Mouse (Mus musculus): Measurements from ENCODE around the gene Alcam.

The Alcam gene

DNA sequence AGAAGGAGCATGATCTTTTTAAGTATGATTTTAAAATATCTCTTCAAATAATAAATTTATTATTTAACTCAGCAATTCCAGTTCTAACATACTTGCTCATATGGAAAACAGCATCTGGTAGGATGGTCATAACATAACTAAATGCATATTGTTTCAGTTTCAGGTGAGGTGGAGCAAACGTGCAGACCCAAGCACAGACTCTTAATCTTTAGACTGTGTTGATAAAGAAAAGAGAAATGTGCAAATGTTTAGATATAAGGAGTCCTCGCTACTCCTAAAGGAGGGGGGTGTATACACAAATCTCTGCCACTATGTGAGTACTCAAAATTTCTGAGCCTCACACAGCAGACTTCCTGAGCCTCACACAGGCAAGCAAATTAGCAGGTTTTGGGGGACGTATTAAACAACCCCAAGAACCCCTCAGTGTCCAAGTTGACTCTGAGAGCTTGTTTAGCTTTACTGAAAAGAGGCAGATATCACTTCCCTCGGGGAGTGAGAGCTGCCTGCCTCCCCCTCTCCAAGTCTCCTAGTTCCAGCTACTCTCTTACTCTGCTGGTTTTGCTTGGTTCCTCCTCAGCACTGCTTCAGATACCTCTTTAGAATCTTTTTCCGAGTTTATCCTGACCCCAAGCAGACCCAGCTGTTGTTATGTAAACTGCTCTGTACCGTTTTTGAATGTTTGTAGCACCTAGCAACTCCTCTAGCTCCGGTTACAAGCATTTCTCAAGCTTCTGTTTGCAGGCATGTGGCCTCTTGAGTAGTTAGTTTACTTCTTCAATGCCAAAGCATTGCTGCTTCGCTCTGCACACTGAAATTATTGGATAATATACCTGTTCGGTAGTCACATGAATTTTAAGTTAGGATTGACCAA, 10.0 kb downstream of the Alcam start:
- DNase-seq (ENCODE audit: inconsistent age in 2 of 2, low spot score in 1 of 2), result no peak

DNA sequence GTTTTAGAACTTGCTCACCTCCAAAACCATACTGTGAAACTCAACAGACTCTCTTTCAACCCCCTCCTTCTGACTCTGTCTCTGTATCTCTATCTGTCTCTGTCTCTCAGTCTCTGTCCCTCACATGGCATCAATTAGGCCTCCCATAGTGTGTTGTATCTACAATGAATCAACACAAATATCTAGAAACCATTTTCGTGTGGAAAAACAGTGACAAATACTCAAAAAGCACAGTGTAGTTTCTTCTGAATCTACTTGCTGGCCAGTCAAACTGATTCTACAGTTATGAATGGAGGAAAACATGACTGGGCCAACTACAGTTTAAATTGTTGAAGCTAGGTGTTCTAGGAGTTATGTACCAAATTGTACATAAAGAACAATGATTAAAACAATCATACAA, 10.8 kb downstream of the Alcam start:
- DNase-seq (ENCODE audit: inconsistent age in 2 of 2, low spot score in 1 of 2), result no peak

DNA sequence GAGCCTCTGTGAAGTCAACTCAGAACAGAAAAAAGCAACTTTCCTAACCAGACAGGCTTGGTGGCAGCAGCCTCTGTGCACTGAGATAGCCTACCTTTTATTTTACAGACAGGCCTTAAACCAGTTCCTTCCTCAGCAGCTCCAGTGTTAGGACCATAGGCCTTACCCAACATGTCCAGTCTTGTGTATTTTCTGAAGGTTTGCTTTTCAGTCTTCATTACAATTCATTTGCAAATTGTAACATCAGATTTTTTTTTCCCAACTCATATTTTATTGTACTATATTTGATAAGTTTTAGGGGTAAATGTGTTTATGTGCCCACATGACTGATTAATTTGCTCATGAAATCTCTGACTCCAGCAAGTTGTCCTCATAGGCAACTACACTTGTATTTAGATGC, 14.3 kb downstream of the Alcam start:
- DNase-seq (ENCODE audit: inconsistent age in 2 of 2, low spot score in 1 of 2), result no peak

DNA sequence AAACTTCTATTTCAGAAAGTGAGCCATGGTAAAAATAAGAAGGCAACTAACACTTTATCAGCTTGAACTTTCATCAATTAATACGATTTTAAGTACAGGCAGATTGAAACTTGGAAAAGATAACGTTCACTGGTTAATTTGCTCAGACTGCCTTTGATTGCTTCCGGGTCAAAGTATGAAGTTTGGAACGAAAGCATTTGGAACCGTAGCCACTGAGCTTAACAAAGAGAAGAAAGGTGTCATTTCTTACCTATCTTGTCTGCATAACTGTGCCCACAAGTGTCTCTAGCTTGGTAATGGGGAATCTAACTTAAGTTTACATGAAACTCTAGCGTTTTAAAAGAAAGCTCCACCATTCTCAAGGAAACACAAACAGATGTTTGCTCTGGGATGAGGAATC, 14.9 kb downstream of the Alcam start:
- DNase-seq (ENCODE audit: inconsistent age in 2 of 2, low spot score in 1 of 2), result no peak

DNA sequence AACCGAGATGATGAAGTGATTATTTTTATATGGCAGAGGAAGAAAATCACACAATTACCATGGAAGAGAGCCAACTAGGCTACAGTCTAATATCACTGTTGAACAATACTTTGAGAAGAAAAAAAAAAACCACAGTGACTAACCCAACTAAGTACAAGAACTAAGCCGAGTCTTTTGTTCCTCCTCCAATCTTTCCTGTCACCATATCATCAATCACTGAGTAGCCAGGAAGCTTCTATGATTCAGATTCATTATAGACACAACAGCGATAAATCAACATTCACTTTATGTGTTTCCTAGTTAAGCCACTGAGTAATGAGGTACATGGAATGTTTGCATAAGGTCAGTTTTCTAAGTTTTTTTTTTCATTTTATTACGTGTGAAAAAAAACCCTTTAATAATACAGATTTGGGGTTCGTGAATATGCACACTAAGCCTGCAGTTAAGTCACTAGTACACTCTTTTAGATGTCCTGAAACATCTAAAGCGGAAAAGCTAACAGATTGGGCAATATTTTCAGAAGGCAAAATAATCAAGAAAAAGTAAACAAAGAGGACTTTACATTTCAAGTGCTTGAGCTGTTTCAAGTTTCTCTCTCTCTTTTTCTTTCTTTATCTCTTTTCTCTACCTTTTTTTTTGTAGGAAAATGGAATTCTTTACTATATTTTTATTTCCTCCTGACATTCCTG, 15.5 kb downstream of the Alcam start:
- no peak for DNase-seq (ENCODE audit: inconsistent age in 2 of 2, low spot score in 1 of 2)

DNA sequence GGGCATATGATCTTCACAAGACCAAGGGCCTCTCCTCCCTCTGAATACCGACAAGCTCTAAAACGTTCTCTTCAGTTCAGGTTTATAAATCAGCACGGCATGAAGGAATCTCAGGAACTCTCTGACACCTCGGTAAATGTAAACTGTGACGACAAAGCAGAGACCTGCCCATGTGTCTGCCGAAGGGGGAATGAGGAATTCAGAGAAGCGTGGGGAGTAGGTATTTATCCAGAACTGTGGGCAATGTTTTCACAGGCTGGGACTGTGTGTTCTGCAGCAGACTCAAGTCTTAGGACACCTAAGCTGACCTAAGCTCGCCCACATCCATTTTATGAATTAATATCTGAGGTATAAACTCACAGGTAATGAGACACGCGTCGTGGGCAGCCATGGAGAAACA, 20.7 kb downstream of the Alcam start:
- no peak for DNase-seq (ENCODE audit: inconsistent age in 2 of 2, low spot score in 1 of 2)

DNA sequence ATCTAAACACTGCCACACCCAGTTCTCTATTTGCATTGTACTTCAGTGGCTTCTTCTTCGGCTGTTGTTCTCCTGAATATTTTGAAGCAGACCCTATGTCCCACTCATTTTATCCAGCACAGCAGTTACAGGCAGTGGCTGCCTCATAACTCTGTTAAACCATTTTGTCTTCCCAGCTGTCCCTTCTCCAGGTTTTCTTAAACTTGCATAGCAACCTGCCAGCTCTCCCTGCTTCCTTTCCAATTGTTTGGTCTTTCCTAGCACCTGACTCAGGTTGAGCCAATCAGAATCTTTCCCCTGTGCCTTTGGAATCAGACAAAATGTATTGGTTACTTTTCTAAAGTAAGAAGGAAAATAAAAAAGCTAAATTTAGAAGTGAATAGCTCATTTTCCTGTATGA, 21.8 kb downstream of the Alcam start:
- no peak for DNase-seq (ENCODE audit: inconsistent age in 2 of 2, low spot score in 1 of 2)

DNA sequence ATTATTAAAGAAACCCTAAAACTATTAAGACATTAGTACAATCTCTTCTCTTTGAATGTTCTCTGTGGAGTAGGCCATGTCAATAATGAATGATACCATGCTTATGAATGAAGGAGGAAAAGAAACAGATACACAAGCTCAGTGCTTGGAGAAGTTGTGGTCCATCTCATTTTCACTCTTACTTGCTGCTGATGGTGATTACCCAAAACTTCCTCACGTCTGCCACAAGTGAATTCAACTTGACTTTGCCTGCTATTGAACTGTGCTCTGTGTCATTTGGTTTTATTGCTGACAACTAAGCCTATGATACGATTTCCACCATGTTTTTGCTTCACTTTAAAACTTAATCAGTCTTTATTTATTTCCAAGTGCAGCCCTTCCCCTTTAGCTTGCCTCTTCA, 22.3 kb downstream of the Alcam start:
- no peak for DNase-seq (ENCODE audit: inconsistent age in 2 of 2, low spot score in 1 of 2)

DNA sequence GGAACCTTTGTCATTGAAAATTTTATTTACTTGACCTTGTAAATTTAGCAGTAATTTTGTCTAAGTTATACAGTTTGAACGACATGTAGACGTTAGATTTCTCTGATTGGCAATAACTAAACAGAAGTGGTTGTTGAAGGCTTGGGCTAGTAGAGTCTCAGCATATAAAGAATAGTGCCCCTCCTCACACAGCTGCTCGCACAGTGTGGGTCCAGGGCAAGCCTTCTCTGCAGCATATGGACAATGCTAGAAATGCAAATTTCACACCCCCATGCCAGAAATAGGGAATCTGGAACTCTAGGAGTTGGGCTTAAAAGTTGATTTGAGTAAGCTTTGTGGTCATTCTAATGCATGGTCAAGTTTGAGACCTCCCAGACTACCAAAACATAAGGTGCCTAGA, 23.8 kb downstream of the Alcam start:
- DNase-seq (ENCODE audit: inconsistent age in 2 of 2, low spot score in 1 of 2), result no peak

DNA sequence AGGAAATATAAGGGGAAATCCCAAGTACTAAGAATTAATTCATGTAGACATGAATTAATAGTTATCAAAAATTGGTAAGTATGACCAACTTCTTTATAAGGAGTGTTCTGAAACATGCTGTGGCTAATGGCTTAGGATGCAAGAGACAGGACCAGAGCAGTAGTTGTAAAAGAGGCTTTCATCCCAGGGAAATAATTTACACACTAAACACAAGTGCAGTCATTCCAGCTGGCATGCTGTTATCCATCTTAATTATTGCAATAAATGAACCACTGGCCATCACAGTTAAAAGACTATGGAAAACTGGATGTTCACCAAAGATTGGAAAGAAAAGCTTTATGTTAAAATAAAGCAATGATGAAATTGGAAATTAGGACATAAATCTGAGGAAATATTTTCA, 24.2 kb downstream of the Alcam start:
- DNase-seq (ENCODE audit: inconsistent age in 2 of 2, low spot score in 1 of 2), result no peak

DNA sequence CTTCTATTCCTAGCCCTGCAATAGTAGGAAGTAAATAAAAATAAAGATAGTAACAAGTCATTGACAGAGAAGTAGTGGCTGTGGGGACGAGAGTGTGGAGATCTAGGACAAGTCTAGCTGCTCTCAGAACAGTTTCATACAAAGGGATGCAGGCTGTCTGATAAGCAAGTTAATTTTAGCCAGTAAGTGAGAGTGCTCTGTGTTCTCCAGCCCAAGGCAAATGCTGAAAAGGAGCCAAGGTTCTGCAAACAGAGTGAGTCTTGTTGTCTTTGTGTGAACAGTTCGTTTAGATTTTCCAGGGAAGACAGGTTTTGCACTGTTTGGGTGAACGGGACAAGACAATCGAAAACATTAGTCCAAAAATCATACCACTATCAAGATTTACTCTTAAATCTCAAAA, 25.4 kb downstream of the Alcam start:
- DNase-seq (ENCODE audit: inconsistent age in 2 of 2, low spot score in 1 of 2), result peak in 1 of 2 experiments; percentile 32

DNA sequence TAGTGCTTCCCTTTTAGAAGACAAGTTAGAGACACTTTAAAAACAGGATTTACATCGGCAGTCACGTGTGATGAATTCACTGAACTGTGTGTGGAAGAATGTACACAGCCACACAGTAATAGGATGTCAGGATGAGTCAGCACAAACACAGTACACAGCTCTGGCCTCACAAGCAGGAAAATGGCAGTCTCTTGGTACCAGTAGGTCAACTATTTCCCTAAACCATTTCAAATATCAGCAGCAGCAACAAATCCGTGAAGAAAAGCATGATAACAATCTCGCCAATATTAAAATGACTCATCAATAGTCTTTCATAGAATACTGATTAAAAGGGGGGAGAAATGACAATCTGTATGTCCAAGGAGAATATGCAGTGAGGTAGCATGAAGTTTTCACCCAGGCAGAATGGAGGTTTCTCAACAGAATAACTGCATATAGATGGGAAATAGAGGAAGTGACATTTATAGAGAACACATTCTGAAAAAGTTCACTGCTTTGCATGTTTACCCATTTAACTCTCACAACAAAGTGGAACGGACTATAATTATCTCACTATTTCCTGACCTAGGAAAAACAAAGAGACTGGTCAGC, 35.2 kb downstream of the Alcam start:
- no peak for DNase-seq (ENCODE audit: inconsistent age in 2 of 2, low spot score in 1 of 2)

DNA sequence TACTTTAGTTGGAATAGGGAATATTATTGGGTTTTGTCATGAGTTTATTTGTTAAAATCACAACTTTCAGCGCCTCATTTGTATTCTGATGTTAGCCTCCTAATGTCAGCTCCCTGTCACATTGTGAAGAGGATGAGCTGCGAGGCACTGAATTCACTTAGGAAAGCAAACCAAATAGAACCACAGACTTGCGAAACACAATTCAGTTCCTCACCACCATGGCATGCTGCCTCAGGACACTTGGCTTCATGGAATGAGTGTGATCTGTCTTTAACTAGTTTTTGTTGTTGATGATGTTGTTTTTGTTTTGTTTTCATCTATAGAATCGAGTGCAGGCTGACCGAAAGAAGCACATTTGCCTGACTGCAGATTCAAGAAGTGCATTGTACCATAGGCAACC, 35.9 kb downstream of the Alcam start:
- no peak for DNase-seq (ENCODE audit: inconsistent age in 2 of 2, low spot score in 1 of 2)

DNA sequence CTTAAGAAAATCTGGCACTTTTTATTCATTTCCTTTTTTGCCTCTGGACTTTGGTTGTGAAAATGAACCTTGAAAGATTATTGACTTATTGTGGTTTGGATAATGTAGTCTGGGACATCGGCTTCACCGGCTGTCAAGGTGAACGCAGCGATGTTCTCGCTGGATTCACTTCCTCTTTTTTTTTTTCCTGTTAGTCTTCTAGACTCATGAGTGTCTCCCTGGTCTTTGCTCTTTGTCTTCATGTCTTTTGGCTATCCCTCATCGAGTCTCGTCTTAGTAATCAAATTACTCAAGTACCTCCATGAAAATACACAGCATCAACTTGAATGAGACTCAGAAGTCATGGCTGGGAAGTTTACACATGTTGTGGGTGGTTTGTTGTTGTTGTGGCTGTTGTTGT, 36.7 kb downstream of the Alcam start:
- DNase-seq (ENCODE audit: inconsistent age in 2 of 2, low spot score in 1 of 2), result no peak

DNA sequence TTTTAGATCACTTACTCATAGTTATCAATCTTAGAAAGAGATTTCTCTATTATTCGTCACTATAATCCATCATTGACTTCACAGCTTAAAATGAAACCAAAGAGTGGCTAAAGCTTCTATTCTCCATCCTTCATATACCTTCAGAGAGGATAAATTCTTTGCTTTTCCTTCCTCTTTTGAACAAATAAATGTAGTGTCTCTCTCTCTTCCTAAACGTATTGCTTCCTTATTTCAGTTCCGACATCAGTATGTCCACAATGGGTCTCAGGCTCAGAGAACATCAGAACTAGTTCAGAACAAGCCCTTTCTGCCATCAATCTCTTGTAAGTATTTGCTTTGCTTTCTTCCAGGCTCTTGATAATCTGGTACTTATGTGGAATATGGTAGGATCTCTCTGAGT, 40.2 kb downstream of the Alcam start:
- no peak for DNase-seq (ENCODE audit: inconsistent age in 2 of 2, low spot score in 1 of 2)

DNA sequence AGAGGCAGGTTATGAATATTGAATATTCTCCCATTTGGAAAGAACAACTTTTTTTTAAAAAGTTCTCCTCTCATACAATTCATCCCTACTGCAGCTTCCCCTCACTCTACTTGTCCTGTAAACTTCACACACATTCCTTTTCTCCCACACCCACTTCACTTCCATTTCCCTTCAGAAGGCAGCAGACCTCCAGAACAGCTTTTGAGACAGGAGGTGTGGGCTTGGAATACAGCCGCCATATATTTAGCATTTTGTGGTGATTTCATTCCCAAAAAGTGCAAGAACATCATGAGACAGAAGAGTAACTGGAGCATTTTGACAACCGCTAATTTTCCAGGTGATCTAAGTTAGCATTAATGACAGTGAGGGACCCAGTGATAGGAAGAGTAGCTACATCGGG, 47.8 kb downstream of the Alcam start:
- no peak for DNase-seq (ENCODE audit: inconsistent age in 2 of 2, low spot score in 1 of 2)

DNA sequence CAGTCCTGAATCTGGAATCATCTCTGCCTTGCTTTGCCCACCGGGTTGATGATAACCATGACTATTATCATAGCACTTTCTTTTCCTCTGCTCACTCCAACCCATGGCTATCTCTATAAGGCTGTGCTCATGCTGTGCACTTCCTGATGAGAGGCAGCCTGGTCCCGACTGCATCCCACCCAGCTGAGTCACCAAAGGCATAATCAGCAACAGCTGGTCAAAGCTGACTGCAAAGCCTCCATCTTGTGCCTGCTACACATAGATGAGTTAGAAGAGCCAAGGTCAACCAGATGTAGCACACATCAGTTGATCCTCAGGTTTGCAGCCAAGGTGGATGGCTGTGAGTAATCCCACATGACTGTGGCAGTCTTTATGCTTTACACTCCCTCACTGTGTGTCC, 48.6 kb downstream of the Alcam start:
- no peak for DNase-seq (ENCODE audit: inconsistent age in 2 of 2, low spot score in 1 of 2)

DNA sequence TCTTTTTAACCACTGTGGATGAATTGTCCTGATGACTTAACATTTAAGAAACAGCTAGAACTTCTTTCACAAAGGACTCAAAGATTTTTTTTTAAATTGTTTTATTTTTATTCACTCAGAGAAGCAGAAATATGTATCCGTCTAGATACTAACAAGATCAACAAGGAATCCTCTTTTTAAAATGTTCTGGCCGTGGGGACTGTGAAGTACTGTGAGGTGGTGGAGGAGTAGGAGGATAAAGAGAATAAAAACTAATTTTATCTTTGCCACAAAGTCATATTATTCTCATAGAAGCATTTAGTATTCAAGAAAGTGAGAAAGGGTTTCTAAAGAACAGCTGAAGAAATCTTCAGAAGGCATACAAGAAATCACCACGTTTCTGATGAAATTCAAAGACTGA, 54.8 kb downstream of the Alcam start:
- no peak for DNase-seq (ENCODE audit: inconsistent age in 2 of 2, low spot score in 1 of 2)

DNA sequence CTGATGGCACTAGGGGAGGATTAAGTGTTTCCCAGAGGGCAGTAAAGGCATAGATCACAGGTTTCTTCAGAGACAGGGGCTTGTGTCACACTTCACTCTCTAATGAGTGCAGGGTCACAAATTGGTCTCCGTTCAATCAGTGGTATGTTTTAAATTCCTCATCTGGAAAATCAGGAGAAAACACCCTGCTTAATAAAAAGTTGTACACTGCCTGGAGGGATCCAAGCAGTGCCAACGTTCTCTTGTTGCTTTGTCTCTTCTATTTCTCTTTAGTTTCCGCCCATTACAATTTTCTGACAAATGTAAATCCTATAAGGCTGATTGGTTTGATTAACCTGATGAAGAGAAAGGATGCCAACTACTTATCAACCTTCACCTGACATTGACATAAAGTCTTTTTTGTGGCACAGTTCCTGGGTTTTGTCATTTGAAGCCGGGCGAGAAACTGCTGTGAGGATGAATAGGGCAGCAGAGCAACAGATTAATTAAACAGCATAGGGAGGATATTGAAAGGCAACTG, 67.0 kb downstream of the Alcam start:
- DNase-seq (ENCODE audit: inconsistent age in 2 of 2, low spot score in 1 of 2), result no peak

DNA sequence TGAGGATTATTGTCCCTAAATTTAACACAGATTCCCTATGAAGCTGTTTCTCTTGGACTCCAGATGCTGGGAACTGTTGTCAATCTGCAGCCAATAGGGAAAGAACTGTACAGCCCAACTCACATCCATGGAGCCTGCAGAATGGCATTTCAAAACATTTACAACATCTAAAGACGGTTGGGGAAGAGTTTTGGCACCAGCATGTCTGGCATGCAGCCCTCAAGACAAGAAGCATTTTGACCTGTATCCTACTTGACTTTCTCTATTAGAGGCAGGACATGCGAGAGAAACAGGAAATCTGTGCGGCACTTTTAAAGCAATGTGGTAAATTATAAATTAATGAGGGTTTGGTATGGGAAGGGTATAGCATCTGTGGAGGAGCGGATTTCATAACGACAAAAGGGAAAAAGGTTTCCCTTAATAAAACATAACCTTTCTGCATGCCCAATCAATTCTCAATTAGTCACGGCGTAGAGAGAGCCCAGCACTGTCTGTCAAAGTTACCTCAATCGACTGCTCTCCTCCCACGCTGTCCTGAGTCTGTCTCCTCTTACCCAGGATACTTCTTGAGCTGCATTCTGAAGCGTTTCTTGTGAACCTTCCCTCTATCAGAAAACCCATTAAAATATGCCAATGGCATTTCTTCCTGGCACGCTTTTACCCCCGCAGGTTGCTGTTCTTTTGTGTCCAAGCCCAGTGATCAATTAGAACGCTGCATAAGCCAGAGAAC, 70.3 kb downstream of the Alcam start:
- peak in 1 of 2 experiments; percentile 45 for DNase-seq (ENCODE audit: inconsistent age in 2 of 2, low spot score in 1 of 2)

DNA sequence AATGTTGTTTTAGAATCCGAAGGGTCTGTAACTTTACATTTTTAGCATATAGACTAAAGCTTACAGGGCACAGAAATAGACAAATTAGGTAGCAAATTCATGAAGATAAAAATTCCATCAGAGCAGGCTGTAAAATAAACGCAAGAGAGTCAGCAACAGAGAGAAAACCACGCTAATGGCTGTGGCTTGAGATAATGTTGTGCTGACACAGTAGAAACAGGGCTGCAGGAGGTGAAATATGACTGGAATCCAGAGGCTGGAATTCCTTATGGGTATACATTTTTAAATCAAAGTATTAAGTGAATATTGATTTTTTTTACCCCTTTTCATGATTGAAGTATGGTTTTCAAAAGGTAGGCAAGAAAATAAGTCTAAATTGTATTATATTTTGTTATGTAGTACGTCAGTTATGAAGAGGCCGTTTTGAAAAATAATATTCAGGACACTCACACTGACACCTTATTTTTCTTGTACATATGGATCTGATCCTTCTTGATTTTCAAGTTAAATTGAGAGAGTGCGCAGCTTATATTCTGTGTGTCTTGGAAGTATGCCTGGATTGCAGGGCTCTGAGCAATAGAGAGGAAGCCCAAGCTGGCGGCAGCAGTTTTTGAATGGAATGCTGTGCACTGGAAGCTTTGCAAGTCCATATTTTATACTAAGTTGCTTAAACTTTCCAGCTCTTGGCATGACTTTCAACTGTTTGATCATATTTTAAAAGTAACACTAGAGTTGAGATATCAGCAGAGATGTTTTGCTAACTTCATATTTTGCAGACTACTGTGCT, 74.9 kb downstream of the Alcam start:
- no peak for DNase-seq (ENCODE audit: inconsistent age in 2 of 2, low spot score in 1 of 2)

Measured in adrenal gland, adult (tissue).